Mouse (Mus musculus): ENCODE data around the gene Myrfl. TPM values are rescaled to one million over a fixed set of nuclear protein-coding genes. Genes with fewer than 3 reads are reported as not detected.

Gene Myrfl
- 0.03 and 0.07 TPM in 2 replicates for polyA plus RNA-seq (2012; rRNA removed)

DNA sequence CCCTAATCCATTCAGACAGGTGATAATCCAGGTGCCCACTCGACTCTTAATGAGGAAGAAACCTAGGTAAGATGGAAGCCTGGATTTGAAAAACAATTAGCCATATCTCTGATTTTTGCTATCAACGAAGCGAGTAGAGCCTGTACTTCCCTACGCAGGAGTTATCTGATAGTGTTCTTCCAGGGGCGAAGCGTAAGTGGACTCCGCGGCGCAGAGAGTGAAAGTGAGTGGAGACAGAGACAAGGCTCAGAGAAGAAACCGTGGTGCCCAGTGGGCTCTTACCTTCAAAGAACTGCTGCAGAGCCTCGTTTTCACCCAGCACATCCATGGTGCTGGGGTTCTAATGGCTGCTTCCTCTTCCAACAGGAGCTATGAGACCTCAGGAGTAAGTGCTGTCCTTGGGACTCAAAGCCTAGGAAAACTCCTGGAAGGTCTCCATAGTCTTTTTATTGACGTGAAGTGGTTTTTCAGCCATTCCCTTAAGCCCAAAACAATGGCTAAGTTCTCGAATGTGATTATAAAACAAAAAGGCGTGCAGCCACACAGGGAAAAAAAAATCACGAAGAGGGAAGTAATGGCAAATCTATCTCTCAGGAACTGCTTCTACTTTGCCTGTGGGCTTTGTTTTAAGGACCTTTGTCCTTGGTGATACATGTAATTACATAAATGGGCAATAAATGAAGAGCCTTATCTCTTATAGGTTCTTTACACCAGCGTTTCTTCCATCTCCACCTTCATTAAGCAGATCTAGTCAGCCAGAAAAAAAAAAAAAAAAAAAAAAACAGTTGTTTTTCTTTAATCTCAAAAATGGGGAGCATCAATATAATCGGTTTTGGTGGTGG is at the start of gene Myrfl:
Gene Myrfl, minus strand, starts transcription at position 584 of the 842 bp plus-strand sequence.

Other genes with a start within 250 kb of the Myrfl start
- gene Rab3ip, start 53.9 kb upstream of the Myrfl start, polyA plus RNA-seq (2012; rRNA removed): 88.7 and 197 TPM in 2 replicates
- not detected in 2 replicates for gene Gm10271, start 75.7 kb upstream of the Myrfl start, polyA plus RNA-seq (2012; rRNA removed)
- 0.07 and 0.09 TPM in 2 replicates for gene Best3, start 89.4 kb upstream of the Myrfl start, polyA plus RNA-seq (2012; rRNA removed)
- gene Lrrc10, start 148.4 kb upstream of the Myrfl start, polyA plus RNA-seq (2012; rRNA removed): not detected in 2 replicates
- gene Cct2, start 166.9 kb upstream of the Myrfl start, polyA plus RNA-seq (2012; rRNA removed): 41.3 and 49.1 TPM in 2 replicates

All from colon, adult 2 months (tissue).